8 mouse cellular contexts compared by ENCODE assay signal in genomic region chr16:77329711-77330530, GRCm38 (mm10).
DNase-seq lines count a peak whose midpoint lies in the region; ATAC-seq and TF ChIP-seq lines count a peak whose summit lies in the region.

No protein-coding gene starts in this region.

- peak; percentile 72 for ATAC-seq in intestine, embryonic 14.5 days (replicated peaks; ENCODE audit: low FRiP score, low TSS enrichment, low read depth)
- ATAC-seq in liver, embryonic 14.5 days (ENCODE audit: insufficient read depth) = peak; percentile 47

- H3K27me3 ChIP-seq in intestine, embryonic 14.5 days (replicated peaks; ENCODE audit: control insufficient read depth, insufficient read depth, low read length) = no peaks in the 10 kb centered on the region
- H3K27me3 ChIP-seq in liver, embryonic 14.5 days (ENCODE audit: control insufficient read depth, insufficient read depth, low read length) = no peaks in the 10 kb centered on the region

- intact Hi-C loops in gastrocnemius, postnatal 14 days (cut with DNase I; ENCODE audit: low total_unique reads) = no loop called here

- H3K4me1 ChIP-seq in intestine, embryonic 14.5 days (replicated peaks; ENCODE audit: control insufficient read depth, insufficient read depth, low read length) = peaks cover 6% of the 10 kb centered on the region; the same call in 1 of the 2 replicates
- no peaks in the 10 kb centered on the region for H3K4me1 ChIP-seq in liver, embryonic 14.5 days (replicated peaks; ENCODE audit: control insufficient read depth in 2 of 2, insufficient read depth in 2 of 2, low read length in 1 of 2)

- 0 out of 2 replicates have a peak, but pooled peaks cover 3% of the 10 kb centered on the region for H3K36me3 ChIP-seq in intestine, embryonic 14.5 days (ENCODE audit: control insufficient read depth, insufficient read depth, low read length)
- H3K36me3 ChIP-seq in liver, embryonic 14.5 days (replicated peaks; ENCODE audit: control insufficient read depth, insufficient read depth, low read depth) = no peaks in the 10 kb centered on the region

- peak overlapping the region; percentile 83 for H3K9ac ChIP-seq in intestine, embryonic 14.5 days (ENCODE audit: low read length)
- no peak overlapping the region for H3K9ac ChIP-seq in liver, embryonic 14.5 days (replicated peaks)

- DNase-seq in layer of hippocampus, adult 2 months (ENCODE audit: low spot score in 2 of 2) = no peak
- DNase-seq in layer of hippocampus, adult 9-10 months (ENCODE audit: low spot score) = no peak
- peak; percentile 21 for DNase-seq in gastrocnemius, postnatal 14 days
- DNase-seq in intestine, embryonic 14.5 days (ENCODE audit: low spot score) = peak; percentile 74
- DNase-seq in liver, embryonic 14.5 days (ENCODE audit: low read depth in 3 of 3, low spot score in 3 of 3) = peak in 2 of 3 experiments; percentile 16 to 23
- DNase-seq in neural tube, embryonic 10.5 days (ENCODE audit: extremely low spot score, low spot score) = peak; percentile 55
- DNase-seq in c-Kit-positive CD71-positive TER-119-positive erythroid progenitor cells, embryonic 14.5 days (ENCODE audit: low spot score) = no peak
- no peak for DNase-seq in spleen, adult 12 weeks (ENCODE audit: low spot score)

- H3K4me3 ChIP-seq in layer of hippocampus, adult 2 months = peak overlapping the region; percentile 63
- H3K4me3 ChIP-seq in intestine, embryonic 14.5 days (ENCODE audit: low read depth, low read length) = peak overlapping the region; percentile 57
- H3K4me3 ChIP-seq in liver, embryonic 14.5 days (ENCODE audit: insufficient read depth in 1 of 2, low read depth in 2 of 2, low read length in 2 of 2) = peak overlapping the region; percentile 46 to 64

- 8% methylated on average over 10 of the region's 10 CpGs for WGBS in intestine, embryonic 14.5 days
- 37% methylated on average over 10 of the region's 10 CpGs for WGBS in liver, embryonic 14.5 days (ENCODE audit: insufficient replicate concordance)

- TF ChIP-seq EP300 in liver, embryonic 14.5 days (IDR thresholded peaks at IDR 0.05; ENCODE audit: low read depth) = no peak

- TF ChIP-seq CTCF in layer of hippocampus, adult 2 months (conservative IDR thresholded peaks at IDR 0.05) = no peak
- no peak for TF ChIP-seq CTCF in liver, embryonic 14.5 days (IDR thresholded peaks at IDR 0.05; ENCODE audit: low read depth)

- peak overlapping the region; percentile 63 for H3K4me2 ChIP-seq in intestine, embryonic 14.5 days (ENCODE audit: low read length)
- peak overlapping the region; percentile 45 for H3K4me2 ChIP-seq in liver, embryonic 14.5 days (ENCODE audit: low read depth)

- no peaks in the 10 kb centered on the region for H3K9me3 ChIP-seq in intestine, embryonic 14.5 days (ENCODE audit: control insufficient read depth, low read length)
- no peaks in the 10 kb centered on the region for H3K9me3 ChIP-seq in liver, embryonic 14.5 days (ENCODE audit: control insufficient read depth, low read length)

- peak overlapping the region; percentile 94 for H3K27ac ChIP-seq in layer of hippocampus, adult 2 months
- H3K27ac ChIP-seq in intestine, embryonic 14.5 days (ENCODE audit: low read depth) = peak overlapping the region; percentile 98
- H3K27ac ChIP-seq in liver, embryonic 14.5 days = peak overlapping the region; percentile 36; the same call in 1 of the 2 replicates

Comparison
In these comparisons a context has a peak if more than half of its experiments do, and no peak if none do; other contexts are left out.
1. DNase-seq: peak in gastrocnemius, postnatal 14 days (single experiment), intestine, embryonic 14.5 days (single experiment), liver, embryonic 14.5 days (2 of 3) and neural tube, embryonic 10.5 days (single experiment); none in layer of hippocampus, adult 2 months (0 of 2), layer of hippocampus, adult 9-10 months (single experiment), c-Kit-positive CD71-positive TER-119-positive erythroid progenitor cells, embryonic 14.5 days (single experiment) and spleen, adult 12 weeks (single experiment).
2. H3K27ac ChIP-seq: peak in every context shown above with its lines; median percentile 98 in intestine, embryonic 14.5 days; 94 in layer of hippocampus, adult 2 months; 36 in liver, embryonic 14.5 days.
3. Peak in every context shown above with its lines, with median percentiles within 50 percentile points of each other: H3K4me3 ChIP-seq.